Mouse (Mus musculus): ENCODE results near the gene Sgsh. TPM values are rescaled to one million over a fixed set of nuclear protein-coding genes. Genes with fewer than 3 reads are reported as not detected.

Gene Sgsh
- total and polyA plus RNA-seq, 2 experiments, result 2.1 to 11.9 TPM

GRCm38 (mm10) chr11:119304904-119305712, 50.2 kb downstream of the Sgsh start:
- Histone ChIP-seq H3K4me1 (ENCODE audit: control insufficient read depth, insufficient read depth, low read length) (no peaks in the 10 kb centered on the region), H3K27ac (replicated peaks; ENCODE audit: insufficient read depth, low read depth, low read length) (no peak overlapping the region), H3K4me3 (ENCODE audit: insufficient read depth, low read depth, low read length) (no peak overlapping the region), H3K27me3 (ENCODE audit: control insufficient read depth, insufficient read depth, low read length) (no peaks in the 10 kb centered on the region), H3K36me3 (ENCODE audit: control insufficient read depth, insufficient read depth, low read length) (no peaks in the 10 kb centered on the region), H3K9ac (ENCODE audit: low read depth, low read length) (no peak overlapping the region), H3K79me2 (ENCODE audit: control insufficient read depth, insufficient read depth, low read length) (no peaks in the 10 kb centered on the region)
- WGBS, result 58% methylated on average over 16 of the region's 16 CpGs
- peak; percentile 37 for DNase-seq (ENCODE audit: extremely low read depth, low read depth, low spot score)
- TF ChIP-seq POLR2A (IDR thresholded peaks at IDR 0.05; ENCODE audit: extremely low read depth, insufficient read depth, low read length) (no peak), CTCF (IDR thresholded peaks at IDR 0.05; ENCODE audit: low read depth, low read length) (peak; percentile 62; the same call in 1 of the 2 replicates)

DNA sequence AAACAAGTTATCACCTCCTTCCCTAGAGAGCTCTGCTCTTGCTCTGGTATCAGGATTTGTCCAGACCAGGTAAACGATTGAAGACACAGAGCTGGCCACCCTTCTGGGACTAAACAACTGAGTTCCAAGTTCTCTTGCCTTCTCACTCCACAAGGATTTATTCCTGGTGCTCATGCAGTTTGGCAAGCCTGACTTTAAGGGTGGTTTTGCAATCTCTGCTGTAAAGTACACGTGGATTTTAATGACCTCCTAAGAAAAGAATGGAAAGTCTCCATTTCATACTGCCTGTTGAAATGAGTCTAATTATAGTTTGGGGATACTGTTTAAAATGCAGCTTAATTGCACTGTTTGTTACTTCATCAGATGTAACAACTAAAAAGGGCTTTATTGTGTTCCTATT, 54.4 kb downstream of the Sgsh start:
- no peak for DNase-seq (ENCODE audit: extremely low read depth, low read depth, low spot score)
- H3K36me3 ChIP-seq (ENCODE audit: control insufficient read depth, insufficient read depth, low read length), result peaks cover 12% of the 10 kb centered on the region
- no peak overlapping the region for H3K4me3 ChIP-seq (ENCODE audit: insufficient read depth, low read depth, low read length)
- WGBS, result 14% methylated on average over 2 of the region's 2 CpGs
- peaks cover 3% of the 10 kb centered on the region for H3K4me1 ChIP-seq (ENCODE audit: control insufficient read depth, insufficient read depth, low read length)
- peaks cover 14% of the 10 kb centered on the region; the same call in 1 of the 2 replicates for H3K79me2 ChIP-seq (ENCODE audit: control insufficient read depth, insufficient read depth, low read length)
- TF ChIP-seq POLR2A (IDR thresholded peaks at IDR 0.05; ENCODE audit: extremely low read depth, insufficient read depth, low read length), result no peak
- TF ChIP-seq CTCF (IDR thresholded peaks at IDR 0.05; ENCODE audit: low read depth, low read length), result no peak
- no peak overlapping the region for H3K9ac ChIP-seq (ENCODE audit: low read depth, low read length)
- no peaks in the 10 kb centered on the region for H3K27me3 ChIP-seq (ENCODE audit: control insufficient read depth, insufficient read depth, low read length)
- no peak overlapping the region for H3K27ac ChIP-seq (replicated peaks; ENCODE audit: insufficient read depth, low read depth, low read length)

GRCm38 (mm10) chr11:119300246-119300935, 54.9 kb downstream of the Sgsh start:
- Histone ChIP-seq H3K9ac (ENCODE audit: low read depth, low read length) (peak overlapping the region; percentile 76), H3K27me3 (ENCODE audit: control insufficient read depth, insufficient read depth, low read length) (no peaks in the 10 kb centered on the region), H3K4me3 (ENCODE audit: insufficient read depth, low read depth, low read length) (peak overlapping the region; percentile 90), H3K79me2 (ENCODE audit: control insufficient read depth, insufficient read depth, low read length) (peaks cover 14% of the 10 kb centered on the region; the same call in 1 of the 2 replicates), H3K27ac (replicated peaks; ENCODE audit: insufficient read depth, low read depth, low read length) (no peak overlapping the region), H3K36me3 (ENCODE audit: control insufficient read depth, insufficient read depth, low read length) (peaks cover 15% of the 10 kb centered on the region), H3K4me1 (ENCODE audit: control insufficient read depth, insufficient read depth, low read length) (peaks cover 3% of the 10 kb centered on the region)
- WGBS, result 2% methylated on average over 31 of the region's 31 CpGs
- DNase-seq (ENCODE audit: extremely low read depth, low read depth, low spot score), result no peak
- TF ChIP-seq POLR2A (IDR thresholded peaks at IDR 0.05; ENCODE audit: extremely low read depth, insufficient read depth, low read length), result no peak
- TF ChIP-seq CTCF (IDR thresholded peaks at IDR 0.05; ENCODE audit: low read depth, low read length), result no peak

DNA sequence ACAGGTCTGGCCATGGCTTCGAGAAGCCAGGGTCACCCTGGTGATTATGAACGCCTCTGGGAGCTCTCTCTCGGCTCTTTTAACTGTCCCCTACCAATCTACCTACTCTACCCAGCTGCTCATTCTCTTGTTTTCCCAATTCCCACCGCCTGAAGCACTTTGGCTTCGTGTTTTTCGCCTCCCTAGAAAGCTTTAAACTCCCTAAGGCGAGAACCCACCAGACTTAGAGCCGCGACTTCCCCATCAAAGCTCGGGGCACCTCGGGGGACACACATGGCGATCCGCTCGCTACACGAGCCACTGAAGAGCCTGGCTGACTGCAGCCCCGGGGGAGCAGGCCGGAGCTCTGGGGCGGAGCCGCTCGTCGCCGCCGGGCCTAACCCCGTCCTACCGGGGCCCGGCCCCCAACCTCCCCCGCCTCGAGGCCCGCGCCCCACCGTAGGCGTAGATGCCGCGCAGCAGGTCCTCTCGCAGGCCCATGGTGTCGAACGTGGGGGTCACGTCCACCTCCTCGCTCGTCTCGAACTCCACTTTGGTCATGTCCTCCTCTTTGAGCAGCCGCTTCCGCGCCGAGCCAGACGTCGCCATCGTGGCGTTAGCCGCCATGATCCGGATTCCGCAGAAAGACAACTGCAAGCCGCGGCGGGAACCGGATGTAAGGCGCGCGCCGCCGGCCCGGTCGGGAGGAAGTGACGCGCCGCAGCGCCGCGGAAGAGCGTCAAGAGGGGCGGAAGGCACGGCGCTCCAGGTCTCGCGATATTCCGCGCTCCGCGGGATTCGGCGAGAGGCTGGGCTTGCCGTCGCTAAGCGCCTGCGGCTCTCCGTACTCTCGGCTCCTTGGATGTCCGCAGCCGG, 55.7 kb downstream of the Sgsh start, which contains the start of gene Eif4a3:
TSS of gene Eif4a3 (minus strand) at position 699 of the 855 bp plus-strand sequence.
- DNase-seq (ENCODE audit: extremely low read depth, low read depth, low spot score), result peak; percentile 81
- TF ChIP-seq POLR2A (IDR thresholded peaks at IDR 0.05; ENCODE audit: extremely low read depth, insufficient read depth, low read length), result peak; percentile 50
- no peak for TF ChIP-seq CTCF (IDR thresholded peaks at IDR 0.05; ENCODE audit: low read depth, low read length)
- WGBS, result under 1% methylated on average over 89 of the region's 89 CpGs
- Histone ChIP-seq H3K36me3 (ENCODE audit: control insufficient read depth, insufficient read depth, low read length) (peaks cover 21% of the 10 kb centered on the region), H3K27ac (replicated peaks; ENCODE audit: insufficient read depth, low read depth, low read length) (peak within 1 kb of the TSS; percentile 21), H3K79me2 (ENCODE audit: control insufficient read depth, insufficient read depth, low read length) (peaks cover 14% of the 10 kb centered on the region; the same call in 1 of the 2 replicates), H3K4me1 (ENCODE audit: control insufficient read depth, insufficient read depth, low read length) (peaks cover 3% of the 10 kb centered on the region), H3K27me3 (ENCODE audit: control insufficient read depth, insufficient read depth, low read length) (no peaks in the 10 kb centered on the region), H3K9ac (ENCODE audit: low read depth, low read length) (peak within 1 kb of the TSS; percentile 88), H3K4me3 (ENCODE audit: insufficient read depth, low read depth, low read length) (peak within 1 kb of the TSS; percentile 90)

GRCm38 (mm10) chr11:119298917-119299316, 56.4 kb downstream of the Sgsh start:
- Histone ChIP-seq H3K9ac (ENCODE audit: low read depth, low read length) (peak overlapping the region; percentile 88), H3K27me3 (ENCODE audit: control insufficient read depth, insufficient read depth, low read length) (no peaks in the 10 kb centered on the region), H3K4me1 (ENCODE audit: control insufficient read depth, insufficient read depth, low read length) (peaks cover 3% of the 10 kb centered on the region), H3K4me3 (ENCODE audit: insufficient read depth, low read depth, low read length) (peak overlapping the region; percentile 90), H3K27ac (replicated peaks; ENCODE audit: insufficient read depth, low read depth, low read length) (no peak overlapping the region), H3K79me2 (ENCODE audit: control insufficient read depth, insufficient read depth, low read length) (peaks cover 14% of the 10 kb centered on the region; the same call in 1 of the 2 replicates), H3K36me3 (ENCODE audit: control insufficient read depth, insufficient read depth, low read length) (peaks cover 27% of the 10 kb centered on the region)
- TF ChIP-seq CTCF (IDR thresholded peaks at IDR 0.05; ENCODE audit: low read depth, low read length), result no peak
- no peak for TF ChIP-seq POLR2A (IDR thresholded peaks at IDR 0.05; ENCODE audit: extremely low read depth, insufficient read depth, low read length)
- DNase-seq (ENCODE audit: extremely low read depth, low read depth, low spot score), result no peak
- 7% methylated on average over 7 of the region's 7 CpGs for WGBS
